Mouse (Mus musculus): ENCODE measurements around the gene Il11ra1. TPM values are rescaled to one million over a fixed set of nuclear protein-coding genes. Genes with fewer than 3 reads are reported as not detected.

Il11ra1 gene
- polyA plus RNA-seq, 1 experiment from 2014 or later = 129 TPM

- Histone ChIP-seq H3K9ac (no peak overlapping the region), H3K4me2 (no peak overlapping the region), H3K27ac (ENCODE audit: low read depth) (no peak overlapping the region)
Measured at GRCm38 (mm10) chr4:41671500-41671899, 28.3 kb upstream of the Il11ra1 start.

GRCm38 (mm10) chr4:41671963-41672480 is 27.8 kb upstream of the Il11ra1 start:
- H3K27me3 ChIP-seq (ENCODE audit: insufficient read depth, low read length) = peaks cover 4% of the 10 kb centered on the region; the same call in 1 of the 2 replicates
- no peak overlapping the region; the same call in 1 of the 2 replicates for H3K27ac ChIP-seq (ENCODE audit: low read depth)
- 26% methylated on average over 8 of the region's 8 CpGs for WGBS
- no peak for DNase-seq
- no peak overlapping the region for H3K9ac ChIP-seq
- no peaks in the 10 kb centered on the region for H3K9me3 ChIP-seq (ENCODE audit: low read depth, low read length)
- 0 out of 2 replicates have a peak, but pooled peaks cover 11% of the 10 kb centered on the region for H3K36me3 ChIP-seq (ENCODE audit: insufficient read depth)
- peaks cover 21% of the 10 kb centered on the region for H3K4me1 ChIP-seq (ENCODE audit: insufficient read depth)
- no peak for TF ChIP-seq CTCF (IDR thresholded peaks at IDR 0.05; ENCODE audit: low read depth)
- H3K4me3 ChIP-seq (ENCODE audit: low read depth, low read length) = no peak overlapping the region
- 0 out of 2 replicates have a peak overlapping the region, but pooled peaks have one; percentile 2 for H3K4me2 ChIP-seq
- no peak; the same call in 1 of the 2 replicates for ATAC-seq (ENCODE audit: insufficient read depth)

More at GRCm38 (mm10) chr4:41671500-41671899, 28.3 kb upstream of the Il11ra1 start:
- H3K36me3 ChIP-seq (ENCODE audit: insufficient read depth) = 0 out of 2 replicates have a peak, but pooled peaks cover 11% of the 10 kb centered on the region
- ATAC-seq (ENCODE audit: insufficient read depth) = no peak
- no peaks in the 10 kb centered on the region for H3K9me3 ChIP-seq (ENCODE audit: low read depth, low read length)
- DNase-seq = no peak
- no peak for TF ChIP-seq CTCF (IDR thresholded peaks at IDR 0.05; ENCODE audit: low read depth)
- H3K4me3 ChIP-seq (ENCODE audit: low read depth, low read length) = no peak overlapping the region
- peaks cover 4% of the 10 kb centered on the region; the same call in 1 of the 2 replicates for H3K27me3 ChIP-seq (ENCODE audit: insufficient read depth, low read length)
- WGBS = 53% methylated on average over 5 of the region's 5 CpGs
- H3K4me1 ChIP-seq (ENCODE audit: insufficient read depth) = peaks cover 16% of the 10 kb centered on the region

DNA sequence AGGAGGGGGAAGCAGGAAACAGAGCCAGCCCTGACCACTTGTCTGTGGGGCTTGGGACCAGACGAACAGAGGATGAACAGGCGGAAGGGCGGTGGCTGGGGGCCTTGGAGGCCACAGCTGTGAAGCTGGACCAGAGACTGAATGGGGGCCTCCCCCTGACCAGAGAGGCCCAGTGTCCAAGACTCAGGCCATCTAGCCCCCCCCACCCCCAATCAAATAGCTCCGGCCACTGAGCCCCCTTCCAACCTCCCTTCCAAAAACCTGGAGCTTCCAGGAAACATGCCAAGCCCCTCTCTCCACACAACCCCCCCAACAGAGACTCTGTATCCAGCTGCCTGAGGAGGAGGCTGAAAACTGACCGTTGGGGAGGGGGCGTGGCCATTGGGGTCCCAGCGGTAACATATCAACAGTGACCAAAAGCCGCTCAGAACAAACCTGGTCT is 27.2 kb upstream of the Il11ra1 start:
- H3K4me1 ChIP-seq (ENCODE audit: insufficient read depth) = peaks cover 22% of the 10 kb centered on the region
- H3K27ac ChIP-seq (ENCODE audit: low read depth) = no peak overlapping the region; the same call in 1 of the 2 replicates
- 0 out of 2 replicates have a peak overlapping the region, but pooled peaks have one; percentile 2 for H3K4me2 ChIP-seq
- H3K4me3 ChIP-seq (ENCODE audit: low read depth, low read length) = no peak overlapping the region
- ATAC-seq (ENCODE audit: insufficient read depth) (no peak), DNase-seq (peak; percentile 49)
- H3K27me3 ChIP-seq (ENCODE audit: insufficient read depth, low read length) = peaks cover 4% of the 10 kb centered on the region; the same call in 1 of the 2 replicates
- H3K36me3 ChIP-seq (ENCODE audit: insufficient read depth) = 0 out of 2 replicates have a peak, but pooled peaks cover 11% of the 10 kb centered on the region
- no peaks in the 10 kb centered on the region for H3K9me3 ChIP-seq (ENCODE audit: low read depth, low read length)
- TF ChIP-seq CTCF (IDR thresholded peaks at IDR 0.05; ENCODE audit: low read depth) = no peak
- H3K9ac ChIP-seq = no peak overlapping the region
- WGBS = 29% methylated on average over 8 of the region's 8 CpGs

- ATAC-seq (ENCODE audit: insufficient read depth) (no peak), DNase-seq (no peak)
- H3K4me1 ChIP-seq (ENCODE audit: insufficient read depth) = peaks cover 24% of the 10 kb centered on the region
- H3K4me2 ChIP-seq = no peak overlapping the region
- no peak overlapping the region for H3K9ac ChIP-seq
- H3K36me3 ChIP-seq (ENCODE audit: insufficient read depth) = 0 out of 2 replicates have a peak, but pooled peaks cover 11% of the 10 kb centered on the region
- H3K9me3 ChIP-seq (ENCODE audit: low read depth, low read length) = no peaks in the 10 kb centered on the region
- H3K4me3 ChIP-seq (ENCODE audit: low read depth, low read length) = no peak overlapping the region
- peaks cover 4% of the 10 kb centered on the region; the same call in 1 of the 2 replicates for H3K27me3 ChIP-seq (ENCODE audit: insufficient read depth, low read length)
- WGBS = 69% methylated on average over 19 of the region's 19 CpGs
- no peak overlapping the region for H3K27ac ChIP-seq (ENCODE audit: low read depth)
- TF ChIP-seq CTCF (IDR thresholded peaks at IDR 0.05; ENCODE audit: low read depth) = no peak
Measured at GRCm38 (mm10) chr4:41673186-41673585, 26.6 kb upstream of the Il11ra1 start.

DNA sequence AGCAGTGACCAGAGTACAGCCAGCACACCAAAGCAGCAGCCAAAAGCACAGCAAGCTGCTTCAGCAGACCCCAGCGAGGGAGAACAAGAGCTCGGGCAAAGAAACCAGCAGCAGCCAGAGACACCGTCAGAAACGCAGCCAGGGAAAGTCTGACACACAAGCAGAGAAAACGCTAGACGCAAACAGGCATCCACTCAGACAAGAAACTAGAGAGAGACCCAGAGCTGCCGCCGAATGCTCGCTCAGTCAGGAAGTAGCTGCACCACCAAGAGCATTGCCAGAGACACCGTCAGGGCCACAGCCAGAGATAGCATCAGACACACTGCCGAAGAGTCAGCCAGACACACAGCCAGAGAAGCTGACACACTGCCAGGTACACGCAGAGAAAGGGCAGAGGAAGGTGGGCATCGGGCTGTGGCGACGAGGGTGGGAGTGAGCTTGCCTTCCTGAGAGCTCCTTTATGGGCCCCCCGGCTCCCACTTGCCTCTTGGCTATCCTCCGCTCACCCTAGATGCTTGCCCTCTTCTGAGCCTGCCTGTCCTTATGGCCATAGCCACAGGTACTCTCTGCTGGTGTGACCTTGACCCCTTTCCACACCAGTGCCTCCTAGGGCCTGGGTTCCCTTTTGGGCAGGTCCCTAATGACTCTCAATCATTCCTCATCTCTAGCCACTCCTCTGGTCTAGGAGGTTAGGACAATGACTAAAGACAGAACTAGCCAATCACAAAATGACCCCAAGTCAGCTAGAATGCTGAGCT is 23.4 kb upstream of the Il11ra1 start:
- ATAC-seq (ENCODE audit: insufficient read depth) (no peak), DNase-seq (peak; percentile 59)
- H3K36me3 ChIP-seq (ENCODE audit: insufficient read depth) = 0 out of 2 replicates have a peak, but pooled peaks cover 2% of the 10 kb centered on the region
- H3K4me1 ChIP-seq (ENCODE audit: insufficient read depth) = peaks cover 43% of the 10 kb centered on the region
- H3K27me3 ChIP-seq (ENCODE audit: insufficient read depth, low read length) = peaks cover 4% of the 10 kb centered on the region; the same call in 1 of the 2 replicates
- H3K9ac ChIP-seq = no peak overlapping the region
- H3K9me3 ChIP-seq (ENCODE audit: low read depth, low read length) = no peaks in the 10 kb centered on the region
- no peak overlapping the region for H3K4me3 ChIP-seq (ENCODE audit: low read depth, low read length)
- WGBS = 39% methylated on average over 17 of the region's 17 CpGs
- TF ChIP-seq CTCF (IDR thresholded peaks at IDR 0.05; ENCODE audit: low read depth) = no peak
- H3K27ac ChIP-seq (ENCODE audit: low read depth) = peak overlapping the region; percentile 80
- H3K4me2 ChIP-seq = peak overlapping the region; percentile 31; the same call in 1 of the 2 replicates

DNA sequence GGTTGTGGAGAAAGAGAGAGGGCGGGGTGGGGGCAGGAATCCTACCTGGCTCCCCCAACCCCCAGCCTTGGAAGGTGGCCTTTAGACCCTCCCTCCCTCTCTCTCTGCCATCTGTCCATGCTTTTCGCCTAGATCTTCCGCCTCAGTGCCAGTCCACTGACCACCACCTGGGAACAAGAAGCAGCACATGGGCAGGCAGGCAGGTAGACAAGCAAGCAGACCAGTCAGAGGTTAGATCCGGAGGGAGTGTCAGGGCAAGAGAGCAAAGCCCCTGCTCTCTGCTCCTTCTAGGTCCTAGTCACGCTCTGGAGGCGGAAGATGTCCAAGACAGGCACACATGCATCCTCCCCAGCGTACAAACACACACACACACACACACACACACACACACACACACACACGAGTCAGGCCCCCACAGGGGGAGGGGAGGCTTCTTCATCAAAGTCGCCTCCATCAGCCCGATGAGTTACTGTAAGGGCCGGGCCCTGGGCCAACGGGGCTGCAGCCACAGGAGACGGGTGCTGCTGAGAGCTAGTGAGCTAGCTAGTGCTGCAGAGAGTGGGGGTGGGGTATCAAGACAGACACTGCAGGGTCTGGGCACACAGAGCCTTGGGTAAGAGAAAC is 22.7 kb upstream of the Il11ra1 start:
- H3K9ac ChIP-seq = peak overlapping the region; percentile 13; the same call in 1 of the 2 replicates
- peak overlapping the region; percentile 80; the same call in 1 of the 2 replicates for H3K27ac ChIP-seq (ENCODE audit: low read depth)
- H3K27me3 ChIP-seq (ENCODE audit: insufficient read depth, low read length) = peaks cover 4% of the 10 kb centered on the region
- H3K4me3 ChIP-seq (ENCODE audit: low read depth, low read length) = no peak overlapping the region
- peak overlapping the region; percentile 31 for H3K4me2 ChIP-seq
- TF ChIP-seq CTCF (IDR thresholded peaks at IDR 0.05; ENCODE audit: low read depth) = no peak
- peaks cover 39% of the 10 kb centered on the region for H3K4me1 ChIP-seq (ENCODE audit: insufficient read depth)
- DNase-seq = peak; percentile 93
- ATAC-seq (ENCODE audit: insufficient read depth) = peak; percentile 85
- 34% methylated on average over 13 of the region's 13 CpGs for WGBS
- 0 out of 2 replicates have a peak, but pooled peaks cover 2% of the 10 kb centered on the region for H3K36me3 ChIP-seq (ENCODE audit: insufficient read depth)
- H3K9me3 ChIP-seq (ENCODE audit: low read depth, low read length) = no peaks in the 10 kb centered on the region
